Mouse (Mus musculus): Measurements from ENCODE around the gene Pgap3. TPM values are rescaled to one million over a fixed set of nuclear protein-coding genes. Genes with fewer than 3 reads are reported as not detected.

The Pgap3 gene
- polyA plus RNA-seq, 1 experiment, result 28.1 TPM

GRCm38 (mm10) chr11:98342000-98342945, 58.0 kb downstream of the Pgap3 start:
- peak; percentile 99 for TF ChIP-seq CTCF (IDR thresholded peaks at IDR 0.05; ENCODE audit: insufficient read depth, low read length)
- TF ChIP-seq POLR2A (IDR thresholded peaks at IDR 0.05; ENCODE audit: borderline replicate concordance, extremely low read depth, low read depth, low read length), result no peak
- H3K4me3 ChIP-seq (replicated peaks; ENCODE audit: extremely low read depth, low read depth, low read length), result no peak overlapping the region
- 2% methylated on average over 28 of the region's 29 CpGs for WGBS
- peak; percentile 98 for DNase-seq
- H3K4me1 ChIP-seq (ENCODE audit: control insufficient read depth, insufficient read depth, low read length), result no peaks in the 10 kb centered on the region

GRCm38 (mm10) chr11:98341174-98341573, 59.1 kb downstream of the Pgap3 start:
- TF ChIP-seq POLR2A (IDR thresholded peaks at IDR 0.05; ENCODE audit: borderline replicate concordance, extremely low read depth, low read depth, low read length) (no peak), CTCF (IDR thresholded peaks at IDR 0.05; ENCODE audit: insufficient read depth, low read length) (no peak)
- Histone ChIP-seq H3K4me1 (ENCODE audit: control insufficient read depth, insufficient read depth, low read length) (no peaks in the 10 kb centered on the region), H3K4me3 (replicated peaks; ENCODE audit: extremely low read depth, low read depth, low read length) (no peak overlapping the region)
- no peak for DNase-seq
- WGBS, result 71% methylated on average over 4 of the region's 4 CpGs

GRCm38 (mm10) chr11:98340597-98340996, 59.7 kb downstream of the Pgap3 start:
- DNase-seq, result no peak
- WGBS, result 19% methylated on average over 4 of the region's 4 CpGs
- Histone ChIP-seq H3K4me1 (ENCODE audit: control insufficient read depth, insufficient read depth, low read length) (no peaks in the 10 kb centered on the region), H3K4me3 (replicated peaks; ENCODE audit: extremely low read depth, low read depth, low read length) (no peak overlapping the region)
- no peak for TF ChIP-seq CTCF (IDR thresholded peaks at IDR 0.05; ENCODE audit: insufficient read depth, low read length)
- TF ChIP-seq POLR2A (IDR thresholded peaks at IDR 0.05; ENCODE audit: borderline replicate concordance, extremely low read depth, low read depth, low read length), result no peak

GRCm38 (mm10) chr11:98339679-98340287, 60.5 kb downstream of the Pgap3 start:
- no peak overlapping the region for H3K4me3 ChIP-seq (replicated peaks; ENCODE audit: extremely low read depth, low read depth, low read length)

GRCm38 (mm10) chr11:98339071-98339501, 61.2 kb downstream of the Pgap3 start:
- no peak for DNase-seq
- Histone ChIP-seq H3K4me3 (replicated peaks; ENCODE audit: extremely low read depth, low read depth, low read length) (peak overlapping the region; percentile 39), H3K4me1 (ENCODE audit: control insufficient read depth, insufficient read depth, low read length) (0 out of 2 replicates have a peak, but pooled peaks cover 2% of the 10 kb centered on the region)
- no peak for TF ChIP-seq POLR2A (IDR thresholded peaks at IDR 0.05; ENCODE audit: borderline replicate concordance, extremely low read depth, low read depth, low read length)
- no peak for TF ChIP-seq CTCF (IDR thresholded peaks at IDR 0.05; ENCODE audit: insufficient read depth, low read length)
- WGBS, result under 1% methylated on average over 19 of the region's 19 CpGs

More at GRCm38 (mm10) chr11:98339679-98340287, 60.5 kb downstream of the Pgap3 start:
- H3K4me1 ChIP-seq (ENCODE audit: control insufficient read depth, insufficient read depth, low read length), result no peaks in the 10 kb centered on the region
- TF ChIP-seq CTCF (IDR thresholded peaks at IDR 0.05; ENCODE audit: insufficient read depth, low read length) (no peak), POLR2A (IDR thresholded peaks at IDR 0.05; ENCODE audit: borderline replicate concordance, extremely low read depth, low read depth, low read length) (no peak)
- 24% methylated on average over 11 of the region's 11 CpGs for WGBS
- DNase-seq, result no peak

Other genes with a start within 250 kb of the Pgap3 start
- 9.0 and 13.7 TPM in 2 replicates for gene Med1, start 207.2 kb downstream of the Pgap3 start, polyA plus RNA-seq (2012; rRNA removed)
- 12.3 and 13.9 TPM in 2 replicates for gene Cdk12, start 197.4 kb downstream of the Pgap3 start, polyA plus RNA-seq (2012; rRNA removed)
- not detected in 2 replicates for gene Neurod2, start 70.8 kb downstream of the Pgap3 start, polyA plus RNA-seq (2012; rRNA removed)
- gene Ppp1r1b, start 52.1 kb downstream of the Pgap3 start, polyA plus RNA-seq (2012; rRNA removed), result 20.0 and 22.1 TPM in 2 replicates
- 131 and 143 TPM in 2 replicates for gene Stard3, start 42.1 kb downstream of the Pgap3 start, polyA plus RNA-seq (2012; rRNA removed)
- 73.7 and 136 TPM in 2 replicates for gene Tcap, start 16.7 kb downstream of the Pgap3 start, polyA plus RNA-seq (2012; rRNA removed)
- 2.0 and 3.5 TPM in 2 replicates for gene Pnmt, start 14.0 kb downstream of the Pgap3 start, polyA plus RNA-seq (2012; rRNA removed)
- 31.7 and 33.8 TPM in 2 replicates for gene Erbb2, start 12.0 kb upstream of the Pgap3 start, polyA plus RNA-seq (2012; rRNA removed)
- gene Mien1, start 38.5 kb upstream of the Pgap3 start, polyA plus RNA-seq (2012; rRNA removed), result 44.8 and 58.0 TPM in 2 replicates
- gene Grb7, start 45.9 kb upstream of the Pgap3 start, polyA plus RNA-seq (2012; rRNA removed), result 48.0 and 48.9 TPM in 2 replicates
- gene Ikzf3, start 145.5 kb upstream of the Pgap3 start, polyA plus RNA-seq (2012; rRNA removed), result 6.4 and 10.1 TPM in 2 replicates
- gene Zpbp2, start 150.6 kb upstream of the Pgap3 start, polyA plus RNA-seq (2012; rRNA removed), result 0.34 TPM in 1 of 2 replicates, not detected in the other
- gene Ormdl3, start 186.9 kb upstream of the Pgap3 start, polyA plus RNA-seq (2012; rRNA removed), result 55.6 and 56.7 TPM in 2 replicates
- gene Lrrc3c, start 197.8 kb upstream of the Pgap3 start, polyA plus RNA-seq (2012; rRNA removed), result not detected in 2 replicates
- gene Gm12355, start 225.2 kb upstream of the Pgap3 start, polyA plus RNA-seq (2012; rRNA removed), result not detected in 2 replicates
- gene Gsdma3, start 225.9 kb upstream of the Pgap3 start, polyA plus RNA-seq (2012; rRNA removed), result not detected in 2 replicates
- not detected in 2 replicates for gene Gsdma2, start 246.3 kb upstream of the Pgap3 start, polyA plus RNA-seq (2012; rRNA removed)